Mouse (Mus musculus): ENCODE data around the gene Hprt. TPM values are rescaled to one million over a fixed set of nuclear protein-coding genes. Genes with fewer than 3 reads are reported as not detected.
A peak's percentile ranks its signal among the peaks of the same experiment; 100 is the strongest.

Gene Hprt
- total RNA-seq, 1 experiment from 2014 or later, result 381 TPM

- peak; percentile 5 to 31; a peak in 1 of 4 replicates for ATAC-seq (replicated peaks in 1 of 2; ENCODE audit: insufficient read depth in 1 of 2, low FRiP score in 2 of 2, low TSS enrichment in 1 of 2, low read depth in 1 of 2, poor library complexity in 2 of 2, severe bottlenecking in 2 of 2)
Measured at GRCm38 (mm10) chrX:53058459-53059280, 70.7 kb downstream of the Hprt start.

GRCm38 (mm10) chrX:53059426-53060007 lies 71.6 kb downstream of the Hprt start:
- ATAC-seq (replicated peaks in 1 of 2; ENCODE audit: insufficient read depth in 1 of 2, low FRiP score in 2 of 2, low TSS enrichment in 1 of 2, low read depth in 1 of 2, poor library complexity in 2 of 2, severe bottlenecking in 2 of 2), result no peak

DNA sequence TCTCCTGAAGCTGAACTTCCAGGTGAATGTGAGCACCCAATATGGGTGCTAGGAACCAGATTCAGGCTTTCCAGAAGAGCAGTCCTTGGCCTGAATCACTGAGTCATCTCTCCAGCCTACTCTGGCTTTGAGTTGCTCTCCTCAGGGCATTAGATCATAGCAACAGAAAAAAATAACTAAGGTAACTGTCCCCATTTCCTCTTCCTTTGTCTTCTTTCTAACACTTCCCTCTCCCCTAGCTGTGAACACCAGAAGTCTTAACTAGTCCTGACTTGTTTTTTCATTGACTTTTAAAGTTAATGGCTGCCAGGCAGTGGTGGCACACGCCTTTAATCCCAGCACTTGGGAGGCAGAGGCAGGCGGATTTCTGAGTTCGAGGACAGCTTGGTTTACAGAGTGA lies 76.5 kb downstream of the Hprt start:
- no peak for ATAC-seq (replicated peaks in 1 of 2; ENCODE audit: insufficient read depth in 1 of 2, low FRiP score in 2 of 2, low TSS enrichment in 1 of 2, low read depth in 1 of 2, poor library complexity in 2 of 2, severe bottlenecking in 2 of 2)

Other genes with a start within 250 kb of the Hprt start
- gene Ccdc160, start 196.9 kb upstream of the Hprt start, total RNA-seq (2017), result 0.25 and 1.3 TPM in 2 replicates
- 53.9 and 70.5 TPM in 2 replicates for gene Phf6, start 75.9 kb upstream of the Hprt start, total RNA-seq (2017)

Measured in hematopoietic stem cell, adult 5-6 weeks (primary cell).